Mouse (Mus musculus): ENCODE measurements at regions not wholly inside any gene's neighbourhood (a gene's known extent, or its start where the extent isn't known, plus 50 kb on each side); places are given as distances from the start of the nearest gene placed in this dataset.

GRCm38 (mm10) chr1:18968935-18969334 is 133.9 kb upstream of the Tfap2d start:
- Histone ChIP-seq H3K4me2 (no peak overlapping the region), H3K9me3 (replicated peaks; ENCODE audit: control insufficient read depth, low read length) (no peaks in the 10 kb centered on the region), H3K4me3 (ENCODE audit: low read depth, low read length) (no peak overlapping the region), H3K4me1 (ENCODE audit: control insufficient read depth, insufficient read depth, low read length) (no peaks in the 10 kb centered on the region), H3K27ac (ENCODE audit: low read depth, low read length) (no peak overlapping the region), H3K9ac (ENCODE audit: low read depth, low read length) (no peak overlapping the region), H3K36me3 (ENCODE audit: control insufficient read depth, insufficient read depth, low read length) (no peaks in the 10 kb centered on the region), H3K27me3 (ENCODE audit: control insufficient read depth, insufficient read depth, low read length) (no peaks in the 10 kb centered on the region)
- no peak for ATAC-seq (replicated peaks; ENCODE audit: insufficient number of reproducible peaks, low FRiP score, low TSS enrichment)
- 81% methylated on average over 2 of the region's 2 CpGs for WGBS (ENCODE audit: insufficient replicate concordance)

DNA sequence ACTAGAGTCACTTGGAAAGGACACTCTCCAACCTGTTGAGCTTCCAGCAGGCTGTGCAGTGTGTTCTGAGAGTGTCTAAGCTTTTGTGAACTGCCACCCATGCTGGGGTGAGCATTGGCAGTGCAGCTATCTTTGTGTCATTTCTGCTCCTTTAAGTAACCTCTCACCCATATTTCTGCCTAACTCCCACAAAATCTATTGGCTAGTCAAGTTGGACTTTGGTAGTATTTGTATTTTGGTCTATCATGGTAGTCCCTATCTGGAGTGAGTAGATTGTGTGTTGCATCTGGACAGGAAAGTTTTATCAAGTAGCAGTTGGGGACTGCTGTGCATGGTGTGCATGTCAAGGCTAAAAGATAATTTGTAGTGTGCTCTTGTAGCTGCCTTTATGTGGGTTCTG is 132.6 kb upstream of the Tfap2d start:
- Histone ChIP-seq H3K9me3 (replicated peaks; ENCODE audit: control insufficient read depth, low read length) (no peaks in the 10 kb centered on the region), H3K4me2 (no peak overlapping the region), H3K4me3 (ENCODE audit: low read depth, low read length) (no peak overlapping the region), H3K36me3 (ENCODE audit: control insufficient read depth, insufficient read depth, low read length) (no peaks in the 10 kb centered on the region), H3K27ac (ENCODE audit: low read depth, low read length) (no peak overlapping the region), H3K9ac (ENCODE audit: low read depth, low read length) (no peak overlapping the region), H3K4me1 (ENCODE audit: control insufficient read depth, insufficient read depth, low read length) (no peaks in the 10 kb centered on the region), H3K27me3 (ENCODE audit: control insufficient read depth, insufficient read depth, low read length) (no peaks in the 10 kb centered on the region)
- no peak for ATAC-seq (replicated peaks; ENCODE audit: insufficient number of reproducible peaks, low FRiP score, low TSS enrichment)

DNA sequence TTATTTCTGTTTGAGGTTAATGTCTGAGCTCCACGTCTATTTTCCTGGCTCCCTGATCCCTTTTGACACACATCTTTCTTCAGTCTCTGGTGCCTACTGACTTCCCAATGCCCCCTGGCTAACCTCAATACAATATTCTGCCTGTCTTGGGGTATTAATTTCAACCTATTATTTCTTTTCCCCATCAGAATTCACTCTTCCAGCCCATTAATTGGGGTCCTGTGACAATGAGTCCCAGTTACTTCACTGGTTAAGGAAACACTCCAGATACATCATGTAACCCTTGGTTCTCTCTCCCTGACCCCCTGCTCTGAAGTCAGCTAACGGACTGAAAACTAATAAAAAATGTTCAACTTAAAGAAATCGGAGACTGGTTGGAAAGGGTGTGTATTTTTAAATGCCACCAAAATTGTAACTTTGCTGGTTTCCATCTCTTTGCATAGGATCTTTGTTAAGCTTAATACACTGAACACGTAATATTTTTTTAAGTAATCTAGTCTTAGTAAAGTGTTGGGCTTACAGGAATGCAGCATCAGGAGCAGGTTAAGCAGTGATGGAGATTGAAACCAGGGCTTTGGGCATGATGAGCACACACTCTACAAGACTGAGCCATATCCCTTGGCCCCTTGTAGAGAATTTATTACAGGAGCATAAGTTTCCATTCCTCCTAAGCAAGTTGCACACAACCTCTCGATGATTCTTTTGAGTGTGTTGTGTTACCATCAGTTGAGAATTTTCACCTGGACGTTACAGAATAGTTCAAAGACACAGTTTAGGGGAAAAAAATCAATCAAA is 128.8 kb upstream of the Tfap2d start:
- no peak overlapping the region for H3K27ac ChIP-seq (ENCODE audit: low read depth, low read length)
- no peak overlapping the region for H3K4me3 ChIP-seq (ENCODE audit: low read depth, low read length)
- no peaks in the 10 kb centered on the region for H3K4me1 ChIP-seq (ENCODE audit: control insufficient read depth, insufficient read depth, low read length)
- H3K36me3 ChIP-seq (ENCODE audit: control insufficient read depth, insufficient read depth, low read length), result no peaks in the 10 kb centered on the region
- ATAC-seq (replicated peaks; ENCODE audit: insufficient number of reproducible peaks, low FRiP score, low TSS enrichment), result no peak
- H3K9ac ChIP-seq (ENCODE audit: low read depth, low read length), result no peak overlapping the region
- H3K4me2 ChIP-seq, result no peak overlapping the region
- WGBS (ENCODE audit: insufficient replicate concordance), result 71% methylated on average over 6 of the region's 6 CpGs
- H3K9me3 ChIP-seq (replicated peaks; ENCODE audit: control insufficient read depth, low read length), result no peaks in the 10 kb centered on the region
- no peaks in the 10 kb centered on the region for H3K27me3 ChIP-seq (ENCODE audit: control insufficient read depth, insufficient read depth, low read length)

GRCm38 (mm10) chr1:18974860-18975439 is 127.9 kb upstream of the Tfap2d start:
- ATAC-seq (replicated peaks; ENCODE audit: insufficient number of reproducible peaks, low FRiP score, low TSS enrichment), result no peak
- 76% methylated on average over 2 of the region's 2 CpGs for WGBS (ENCODE audit: insufficient replicate concordance)
- Histone ChIP-seq H3K9me3 (replicated peaks; ENCODE audit: control insufficient read depth, low read length) (no peaks in the 10 kb centered on the region), H3K27me3 (ENCODE audit: control insufficient read depth, insufficient read depth, low read length) (no peaks in the 10 kb centered on the region), H3K9ac (ENCODE audit: low read depth, low read length) (no peak overlapping the region), H3K4me3 (ENCODE audit: low read depth, low read length) (no peak overlapping the region), H3K27ac (ENCODE audit: low read depth, low read length) (no peak overlapping the region), H3K4me2 (no peak overlapping the region), H3K36me3 (ENCODE audit: control insufficient read depth, insufficient read depth, low read length) (no peaks in the 10 kb centered on the region), H3K4me1 (ENCODE audit: control insufficient read depth, insufficient read depth, low read length) (no peaks in the 10 kb centered on the region)

DNA sequence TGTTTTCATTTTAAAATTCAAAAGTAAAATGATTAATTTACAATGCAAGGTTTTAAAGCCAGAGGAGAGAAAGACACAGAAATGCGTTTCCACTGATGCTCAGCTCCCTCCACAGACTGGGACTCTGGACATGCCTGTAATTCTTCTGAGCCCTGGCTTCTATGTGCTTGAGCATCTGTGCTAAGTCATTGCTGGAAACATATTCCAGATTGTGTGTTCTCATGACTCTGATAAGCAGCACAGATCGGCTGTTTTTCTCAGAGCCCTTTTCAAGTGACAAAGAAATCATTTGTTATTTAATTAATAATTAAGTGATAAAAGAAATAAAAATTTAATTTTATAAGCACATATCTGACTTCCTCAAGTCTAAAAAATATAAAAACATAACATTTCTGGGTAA is 127.3 kb upstream of the Tfap2d start:
- no peak for ATAC-seq (replicated peaks; ENCODE audit: insufficient number of reproducible peaks, low FRiP score, low TSS enrichment)

DNA sequence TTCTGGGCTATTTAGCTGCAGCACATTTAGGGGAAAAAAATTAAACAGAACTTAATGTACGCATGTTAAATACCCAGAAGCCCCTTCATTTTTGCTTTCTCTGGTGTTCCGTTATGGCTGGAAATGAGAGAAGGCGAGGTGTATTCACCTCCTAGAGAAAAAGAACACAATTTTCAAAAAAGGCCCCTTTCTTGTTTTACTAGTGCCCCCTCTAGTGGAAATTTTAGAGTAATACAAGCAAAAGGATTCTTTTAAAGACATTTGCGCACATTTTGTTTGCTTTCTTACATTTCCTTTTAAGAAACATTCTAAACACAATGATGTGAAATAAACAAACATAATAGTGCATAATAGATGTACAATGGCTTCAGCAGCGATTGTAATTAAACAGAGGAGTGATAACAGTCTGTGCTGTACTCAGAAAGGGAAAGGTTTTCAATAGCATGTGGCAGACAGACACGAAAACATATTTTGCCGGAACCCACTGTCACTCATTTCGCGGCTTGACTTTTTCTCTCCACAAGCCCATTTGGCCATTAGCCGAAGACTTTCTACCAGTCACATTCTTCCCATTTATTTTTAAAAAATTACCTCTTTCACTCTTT is 126.0 kb upstream of the Tfap2d start:
- no peak for ATAC-seq (replicated peaks; ENCODE audit: insufficient number of reproducible peaks, low FRiP score, low TSS enrichment)
- WGBS (ENCODE audit: insufficient replicate concordance), result 42% methylated on average over 10 of the region's 10 CpGs
- Histone ChIP-seq H3K9me3 (replicated peaks; ENCODE audit: control insufficient read depth, low read length) (no peaks in the 10 kb centered on the region), H3K27me3 (ENCODE audit: control insufficient read depth, insufficient read depth, low read length) (no peaks in the 10 kb centered on the region), H3K36me3 (ENCODE audit: control insufficient read depth, insufficient read depth, low read length) (no peaks in the 10 kb centered on the region), H3K4me1 (ENCODE audit: control insufficient read depth, insufficient read depth, low read length) (no peaks in the 10 kb centered on the region), H3K4me2 (no peak overlapping the region), H3K4me3 (ENCODE audit: low read depth, low read length) (no peak overlapping the region), H3K9ac (ENCODE audit: low read depth, low read length) (no peak overlapping the region), H3K27ac (ENCODE audit: low read depth, low read length) (no peak overlapping the region)

More for the DNA sequence above, 127.3 kb upstream of the Tfap2d start:
- H3K4me2 ChIP-seq, result no peak overlapping the region
- no peak overlapping the region for H3K27ac ChIP-seq (ENCODE audit: low read depth, low read length)
- no peak overlapping the region for H3K9ac ChIP-seq (ENCODE audit: low read depth, low read length)
- no peaks in the 10 kb centered on the region for H3K27me3 ChIP-seq (ENCODE audit: control insufficient read depth, insufficient read depth, low read length)
- WGBS (ENCODE audit: insufficient replicate concordance), result 64% methylated on average over 2 of the region's 2 CpGs
- no peaks in the 10 kb centered on the region for H3K9me3 ChIP-seq (replicated peaks; ENCODE audit: control insufficient read depth, low read length)
- no peaks in the 10 kb centered on the region for H3K36me3 ChIP-seq (ENCODE audit: control insufficient read depth, insufficient read depth, low read length)
- no peak overlapping the region for H3K4me3 ChIP-seq (ENCODE audit: low read depth, low read length)
- H3K4me1 ChIP-seq (ENCODE audit: control insufficient read depth, insufficient read depth, low read length), result no peaks in the 10 kb centered on the region

DNA sequence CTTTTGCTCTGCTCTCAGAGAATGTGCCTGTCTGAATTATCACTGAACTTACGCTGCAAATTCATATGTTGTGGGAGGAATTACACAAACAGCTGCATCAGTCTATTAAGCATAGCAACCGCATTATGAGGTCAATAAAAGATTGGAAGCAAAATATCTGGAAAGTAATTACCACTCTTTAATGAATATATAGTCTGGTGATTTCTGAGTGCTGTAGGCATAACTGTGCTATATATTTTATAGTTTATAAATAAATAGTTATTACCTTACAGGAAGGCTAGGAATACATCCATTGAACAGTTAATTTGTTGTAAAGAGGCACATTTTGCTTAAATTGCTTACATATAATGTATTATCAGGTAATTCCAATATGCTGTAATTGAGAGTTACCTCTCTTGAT is 123.7 kb upstream of the Tfap2d start:
- Histone ChIP-seq H3K27me3 (ENCODE audit: control insufficient read depth, insufficient read depth, low read length) (no peaks in the 10 kb centered on the region), H3K9me3 (replicated peaks; ENCODE audit: control insufficient read depth, low read length) (no peaks in the 10 kb centered on the region), H3K27ac (ENCODE audit: low read depth, low read length) (no peak overlapping the region), H3K4me3 (ENCODE audit: low read depth, low read length) (no peak overlapping the region), H3K36me3 (ENCODE audit: control insufficient read depth, insufficient read depth, low read length) (no peaks in the 10 kb centered on the region), H3K4me1 (ENCODE audit: control insufficient read depth, insufficient read depth, low read length) (no peaks in the 10 kb centered on the region), H3K4me2 (no peak overlapping the region), H3K9ac (ENCODE audit: low read depth, low read length) (no peak overlapping the region)
- 74% methylated on average over 2 of the region's 2 CpGs for WGBS (ENCODE audit: insufficient replicate concordance)
- no peak for ATAC-seq (replicated peaks; ENCODE audit: insufficient number of reproducible peaks, low FRiP score, low TSS enrichment)

GRCm38 (mm10) chr1:19016778-19017177 is 86.0 kb upstream of the Tfap2d start:
- ATAC-seq (replicated peaks; ENCODE audit: insufficient number of reproducible peaks, low FRiP score, low TSS enrichment), result no peak
- H3K9me3 ChIP-seq (replicated peaks; ENCODE audit: control insufficient read depth, low read length), result no peaks in the 10 kb centered on the region
- no peaks in the 10 kb centered on the region for H3K36me3 ChIP-seq (ENCODE audit: control insufficient read depth, insufficient read depth, low read length)
- H3K4me2 ChIP-seq, result no peak overlapping the region
- H3K4me3 ChIP-seq (ENCODE audit: low read depth, low read length), result no peak overlapping the region
- no peaks in the 10 kb centered on the region for H3K27me3 ChIP-seq (ENCODE audit: control insufficient read depth, insufficient read depth, low read length)
- WGBS (ENCODE audit: insufficient replicate concordance), result 69% methylated on average over 1 of the region's 1 CpGs
- no peak overlapping the region for H3K27ac ChIP-seq (ENCODE audit: low read depth, low read length)
- no peak overlapping the region for H3K9ac ChIP-seq (ENCODE audit: low read depth, low read length)
- no peaks in the 10 kb centered on the region for H3K4me1 ChIP-seq (ENCODE audit: control insufficient read depth, insufficient read depth, low read length)
